Mouse (Mus musculus): ENCODE data around the gene Gm10197.

Gene Gm10197

DNA sequence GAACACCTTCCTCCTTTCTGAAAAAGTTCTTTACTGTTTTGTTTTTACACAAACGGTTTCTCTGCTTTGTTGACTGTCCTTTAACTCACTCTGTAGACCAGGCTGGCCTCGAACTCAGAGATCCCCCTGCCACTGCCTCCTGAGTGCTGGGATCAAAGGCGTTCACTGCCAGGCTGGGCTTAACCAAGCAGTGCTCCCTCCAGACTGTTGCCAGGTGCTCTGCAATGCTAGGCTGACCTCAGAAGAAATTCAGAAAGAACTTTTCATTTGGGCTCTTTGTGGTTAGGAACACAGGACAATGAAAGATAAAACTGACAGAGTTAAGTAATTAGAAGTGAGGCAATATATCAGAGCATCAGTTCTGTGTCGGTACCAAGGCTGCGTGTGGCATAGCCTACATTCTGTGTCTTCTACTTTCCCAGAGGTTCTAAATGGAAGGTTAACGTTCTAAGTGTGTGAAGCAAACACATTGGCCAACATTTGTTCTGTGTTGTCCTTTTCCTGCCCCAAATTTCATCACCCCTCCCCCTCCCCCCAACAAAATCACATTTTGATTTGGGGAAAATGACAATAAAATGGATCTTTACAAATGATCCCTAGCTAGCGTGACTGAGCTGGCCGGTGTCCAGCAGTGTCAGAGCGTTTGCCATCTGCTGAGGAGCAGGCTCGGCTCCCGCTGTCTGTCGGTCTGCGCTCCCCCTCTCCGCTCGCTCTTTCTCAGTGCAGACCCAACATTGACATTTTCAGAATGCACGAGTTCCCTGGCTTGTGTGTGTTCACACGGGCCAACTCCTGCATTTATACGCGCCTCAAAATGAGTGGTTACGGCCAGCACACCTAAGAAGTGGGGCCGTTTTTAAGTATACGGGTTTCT, 12.2 kb downstream of the Gm10197 start:
- no peak for DNase-seq (ENCODE audit: low read depth, low spot score)

DNA sequence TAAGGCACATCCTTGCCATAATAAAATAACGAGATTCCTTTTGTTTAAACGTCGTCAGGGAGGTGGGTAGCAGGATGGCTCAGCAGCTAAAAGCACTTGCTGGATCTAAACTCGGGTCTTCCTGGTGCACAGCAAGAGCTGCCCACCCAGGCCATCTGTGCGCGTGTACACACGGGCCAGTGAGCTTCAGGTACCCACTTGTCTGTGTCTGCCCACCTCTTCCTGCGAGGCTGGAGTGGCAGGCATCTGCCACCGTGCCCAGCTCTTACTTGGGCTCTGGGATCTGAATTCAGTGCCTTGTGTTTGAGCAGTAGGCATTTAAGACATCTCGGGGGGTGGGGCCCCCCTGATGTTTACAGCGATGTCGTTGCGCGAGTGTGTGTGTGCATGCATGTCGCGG, 16.5 kb downstream of the Gm10197 start:
- no peak for DNase-seq (ENCODE audit: low read depth, low spot score)

DNA sequence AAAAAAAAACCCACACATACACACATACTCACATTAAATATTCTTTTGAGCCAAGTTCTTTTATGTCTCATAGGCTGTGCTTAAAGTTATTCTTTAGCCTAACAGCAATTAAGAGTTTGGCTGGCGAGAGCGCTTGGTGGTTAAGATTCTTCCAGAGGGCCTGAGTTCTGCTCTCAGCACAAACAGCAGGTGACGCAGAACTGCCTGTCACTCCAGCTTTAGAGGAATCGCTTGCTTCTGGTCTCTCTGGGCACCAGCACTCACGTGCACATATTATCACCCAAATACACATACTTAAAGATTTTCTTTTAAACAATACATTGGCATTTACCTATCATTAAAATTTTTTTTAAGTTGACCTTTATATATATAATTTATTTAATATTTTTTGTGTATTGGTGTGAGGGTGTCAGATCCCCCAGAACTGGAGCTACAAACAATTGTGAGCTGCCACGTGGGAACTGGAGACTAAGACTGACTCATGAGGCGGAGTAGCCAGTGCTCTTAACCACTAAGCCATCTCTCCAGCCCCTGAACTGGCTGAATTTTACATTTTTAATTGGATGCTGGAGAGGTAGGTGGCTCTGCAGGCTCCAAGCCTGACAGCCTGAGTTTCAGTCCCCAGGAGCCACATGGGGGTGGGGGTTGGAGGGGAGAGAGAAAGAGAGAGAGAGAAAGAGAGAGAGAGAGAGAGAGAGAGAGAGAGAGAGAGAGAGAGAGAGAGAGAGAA, 17.1 kb downstream of the Gm10197 start:
- DNase-seq (ENCODE audit: low read depth, low spot score) = no peak

DNA sequence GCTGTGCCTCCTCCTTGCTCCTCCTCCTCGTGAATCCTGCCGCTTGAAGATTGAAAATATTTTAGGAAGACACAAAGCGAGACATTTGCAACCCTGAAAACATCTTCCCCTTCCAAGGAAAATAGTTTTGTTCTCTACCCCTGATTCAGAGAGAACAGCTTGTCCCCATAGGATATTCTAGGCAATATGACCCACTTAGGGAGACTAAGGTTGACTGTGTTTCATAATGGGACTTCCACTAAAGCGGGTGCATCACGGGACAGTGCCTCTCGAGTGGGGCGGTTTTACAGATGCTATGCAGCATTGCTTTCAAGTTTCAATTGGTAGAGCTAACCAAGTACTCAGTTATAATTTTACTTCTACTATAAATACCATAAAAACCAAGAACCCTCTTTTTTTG, 17.7 kb downstream of the Gm10197 start:
- DNase-seq (ENCODE audit: low read depth, low spot score) = no peak

DNA sequence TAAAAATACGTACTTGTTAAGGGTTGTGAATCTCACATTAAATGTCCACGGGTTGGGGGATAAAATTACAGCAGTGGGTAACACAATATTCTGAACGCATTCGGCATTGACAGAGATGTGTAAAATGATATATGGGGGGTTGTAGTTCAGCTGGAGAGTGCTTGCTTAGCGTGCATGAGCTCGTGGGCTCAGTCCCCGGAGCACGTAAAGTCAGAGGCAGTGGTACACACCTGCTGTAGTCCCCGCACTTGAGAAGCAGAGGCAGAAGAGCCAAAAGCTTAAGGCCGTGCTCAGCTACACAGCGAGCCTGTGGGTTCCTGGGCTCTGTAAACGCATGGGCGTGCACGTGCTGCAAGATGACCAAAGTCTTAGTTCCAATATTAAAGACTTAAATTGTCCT, 25.8 kb downstream of the Gm10197 start:
- DNase-seq (ENCODE audit: low read depth, low spot score) = no peak

DNA sequence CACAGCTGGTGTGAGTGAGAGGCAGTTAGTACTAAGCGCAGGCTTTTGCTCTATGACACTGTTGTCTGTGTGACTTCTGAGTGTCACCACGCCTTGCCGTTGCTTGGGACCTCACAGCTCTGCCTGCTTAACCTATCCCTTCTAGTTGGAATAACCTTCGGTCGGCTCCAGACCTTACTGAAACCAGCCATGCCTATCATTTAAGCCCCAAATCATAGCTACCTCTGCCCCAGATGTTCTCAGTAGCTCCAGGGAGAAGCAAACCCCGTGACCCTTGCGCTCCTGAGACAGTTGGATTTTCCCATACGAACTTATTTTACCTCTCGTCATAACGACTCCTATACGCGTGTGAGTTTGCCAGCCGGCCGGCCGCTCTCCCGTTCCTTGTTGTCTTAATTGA, 27.5 kb downstream of the Gm10197 start:
- no peak for DNase-seq (ENCODE audit: low read depth, low spot score)

DNA sequence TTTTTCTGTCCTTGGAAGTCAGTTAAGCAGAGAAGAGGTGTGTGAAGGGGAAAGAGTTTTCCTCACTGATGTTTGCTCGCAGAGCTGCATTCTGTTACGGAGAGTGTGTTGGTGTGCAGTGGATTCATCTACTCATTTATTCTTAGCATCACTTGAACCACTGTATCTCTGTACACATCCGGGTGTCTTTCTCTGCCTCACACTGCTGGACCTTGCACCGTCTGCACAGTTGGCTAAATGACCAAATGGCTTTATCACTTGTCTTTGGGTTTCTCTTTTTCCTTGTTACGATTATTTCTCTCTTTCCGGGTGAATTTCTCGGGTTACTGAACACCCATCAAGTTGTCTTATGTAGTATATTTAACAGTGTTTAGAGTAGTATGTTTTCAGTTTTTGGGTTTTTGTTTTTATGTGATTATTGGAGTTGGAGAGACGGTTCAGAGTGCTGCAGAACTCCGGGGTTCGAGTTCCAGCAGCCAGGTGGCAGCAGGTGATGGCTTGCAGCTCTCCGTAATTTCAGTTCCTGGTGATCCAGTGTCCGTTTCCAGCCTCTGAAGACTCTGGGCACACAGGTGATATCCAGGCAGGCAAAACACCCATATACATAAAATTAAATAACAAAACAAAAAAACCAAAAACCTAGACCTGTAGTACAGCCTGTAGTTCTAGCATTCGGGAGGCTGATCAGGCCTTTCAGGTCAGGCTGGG, 28.2 kb downstream of the Gm10197 start:
- DNase-seq (ENCODE audit: low read depth, low spot score) = no peak

DNA sequence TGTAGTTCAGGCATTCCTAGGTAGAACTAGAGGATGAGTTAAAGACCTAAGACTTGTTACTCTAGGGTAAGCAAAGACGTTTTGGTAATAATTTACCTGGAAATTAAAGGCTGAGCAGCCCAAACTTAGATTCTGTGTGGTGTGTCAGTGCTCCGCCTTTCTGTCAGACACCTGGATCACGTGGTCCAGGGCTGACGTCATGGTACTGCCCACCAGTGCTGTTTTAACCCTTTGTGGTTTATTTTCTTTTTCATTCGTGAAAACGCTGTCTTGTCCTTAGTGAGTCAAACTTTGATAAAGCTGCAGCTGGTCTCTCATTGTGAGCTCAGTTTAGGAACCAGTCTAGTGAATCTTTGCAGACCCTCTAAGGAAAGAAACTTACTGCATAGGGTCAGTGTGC, 31.1 kb downstream of the Gm10197 start:
- no peak for DNase-seq (ENCODE audit: low read depth, low spot score)

DNA sequence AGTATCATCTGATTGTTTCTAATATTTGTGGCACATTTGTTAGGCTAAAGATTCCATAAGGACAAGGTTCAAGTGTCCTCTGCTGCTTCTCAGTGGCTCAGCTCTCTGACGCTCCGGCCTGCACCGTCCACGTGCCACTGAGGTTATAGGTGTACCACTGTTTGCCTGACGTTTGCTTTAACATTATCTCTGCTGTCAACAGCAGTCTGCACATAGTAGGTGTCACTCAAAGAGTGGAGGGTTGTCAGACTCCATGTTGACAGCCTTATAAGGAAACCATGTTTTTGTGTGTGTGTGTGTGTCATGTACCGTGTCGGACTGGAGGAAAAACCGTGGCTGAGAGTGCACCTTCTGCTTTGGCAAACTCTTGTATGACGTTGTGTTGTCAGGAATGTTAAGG, 36.3 kb downstream of the Gm10197 start:
- no peak for DNase-seq (ENCODE audit: low read depth, low spot score)

DNA sequence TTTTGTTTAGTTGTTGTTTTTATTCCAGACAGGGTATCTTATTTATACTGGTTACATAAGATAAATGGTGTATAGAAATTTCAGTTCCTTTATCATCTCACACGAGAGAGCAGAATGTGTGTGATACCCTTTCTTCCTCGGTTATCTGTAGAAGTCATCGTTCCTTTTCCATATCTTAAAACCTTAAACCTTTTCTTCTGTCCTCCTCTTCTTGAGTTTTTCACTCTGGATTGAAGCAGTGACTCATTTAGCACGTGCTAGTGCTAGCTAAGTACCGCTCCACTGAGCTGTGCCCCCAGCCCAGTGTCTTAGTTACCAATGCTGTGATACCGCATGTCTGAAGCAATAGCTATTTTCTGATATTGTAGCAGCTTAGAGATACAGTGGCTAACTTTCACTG, 37.8 kb downstream of the Gm10197 start:
- DNase-seq (ENCODE audit: low read depth, low spot score) = no peak

DNA sequence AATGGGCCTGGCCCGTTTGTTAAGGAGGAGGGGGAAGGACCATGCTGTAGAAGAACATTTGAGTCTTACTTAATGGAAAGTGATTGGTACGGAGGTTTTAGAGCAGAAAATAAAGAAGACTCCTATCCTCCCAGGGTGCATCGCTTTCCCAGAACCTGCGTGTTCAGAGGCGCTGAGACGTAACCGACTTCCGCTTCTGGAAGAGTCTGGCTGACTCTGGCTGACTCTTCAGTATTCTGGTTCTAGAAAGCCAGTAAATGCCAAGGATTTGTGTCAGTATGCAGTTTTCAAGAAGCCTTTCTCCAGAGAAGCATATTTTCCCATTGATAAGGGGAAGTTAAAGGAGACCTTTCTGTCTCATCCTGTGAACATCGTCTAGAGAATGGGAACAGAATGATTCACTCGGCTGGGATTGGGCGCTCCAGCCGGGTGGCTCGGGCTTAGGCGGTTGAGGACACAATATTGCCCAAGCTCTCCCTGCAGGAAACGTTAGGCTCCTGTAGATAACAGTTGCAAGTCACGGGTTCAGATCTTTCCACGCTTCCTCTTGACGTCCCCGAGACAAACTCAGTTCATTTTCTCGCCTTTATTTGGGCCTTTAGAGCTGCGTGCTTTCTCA, 39.6 kb downstream of the Gm10197 start:
- DNase-seq (ENCODE audit: low read depth, low spot score) = no peak

DNA sequence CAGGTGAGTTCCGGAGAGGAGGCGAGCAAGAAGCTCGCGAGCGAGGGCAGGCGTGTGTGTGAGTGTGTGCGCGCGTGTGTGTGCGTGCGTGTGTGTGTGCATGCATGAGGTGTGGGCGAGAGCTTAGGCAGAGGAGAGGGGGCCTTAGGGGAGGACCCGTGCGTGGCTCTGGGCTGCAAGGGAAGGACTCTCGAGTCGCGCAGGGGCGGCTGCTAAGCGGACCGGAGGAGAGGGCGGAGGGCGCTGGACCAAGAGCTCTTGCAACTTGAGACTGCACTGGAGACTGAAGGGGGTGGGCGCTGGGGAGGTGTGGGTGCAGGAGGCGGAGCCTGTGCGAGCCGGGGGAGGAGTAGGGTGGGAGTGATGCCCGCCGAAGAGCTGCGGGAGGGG, 41.6 kb downstream of the Gm10197 start:
- DNase-seq (ENCODE audit: low read depth, low spot score) = no peak

DNA sequence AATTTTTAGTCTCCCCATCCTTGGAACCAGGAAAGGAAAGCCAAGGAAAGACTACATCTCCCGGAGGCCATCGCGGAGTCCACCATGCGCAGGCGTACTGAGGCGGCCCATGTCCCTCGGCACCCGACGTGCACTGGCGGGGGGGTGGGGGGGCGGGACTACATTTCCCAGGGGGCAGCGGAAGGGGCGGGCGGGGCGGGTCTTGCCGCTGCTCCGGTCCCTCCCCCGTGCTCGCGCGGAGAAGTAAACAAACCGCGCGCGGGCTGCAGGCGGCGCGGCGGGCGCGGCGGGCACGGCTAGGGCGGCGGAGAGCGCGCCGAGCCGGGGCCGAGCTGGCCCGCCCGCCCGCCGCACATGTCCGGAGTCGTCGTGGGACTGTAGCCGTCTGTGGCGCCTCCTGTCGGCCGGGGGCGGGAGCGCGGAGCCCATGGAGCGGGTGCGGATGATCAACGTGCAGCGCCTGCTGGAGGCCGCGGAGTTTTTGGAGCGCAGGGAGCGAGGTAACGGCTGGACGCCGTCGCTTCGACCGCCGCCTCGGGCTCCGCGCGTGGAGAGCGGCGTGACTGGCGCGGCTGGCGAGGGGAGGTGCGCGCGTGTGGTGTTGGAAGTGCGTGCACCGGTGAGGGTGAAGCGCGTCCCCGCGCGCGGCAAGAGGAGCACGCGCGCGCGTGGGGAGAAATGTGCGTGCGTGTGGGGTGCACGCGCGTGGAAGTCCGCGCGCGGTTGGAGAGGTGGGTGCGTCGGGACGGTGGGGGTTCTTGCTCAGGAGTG, 42.2 kb downstream of the Gm10197 start:
- DNase-seq (ENCODE audit: low read depth, low spot score) = peak; percentile 84

DNA sequence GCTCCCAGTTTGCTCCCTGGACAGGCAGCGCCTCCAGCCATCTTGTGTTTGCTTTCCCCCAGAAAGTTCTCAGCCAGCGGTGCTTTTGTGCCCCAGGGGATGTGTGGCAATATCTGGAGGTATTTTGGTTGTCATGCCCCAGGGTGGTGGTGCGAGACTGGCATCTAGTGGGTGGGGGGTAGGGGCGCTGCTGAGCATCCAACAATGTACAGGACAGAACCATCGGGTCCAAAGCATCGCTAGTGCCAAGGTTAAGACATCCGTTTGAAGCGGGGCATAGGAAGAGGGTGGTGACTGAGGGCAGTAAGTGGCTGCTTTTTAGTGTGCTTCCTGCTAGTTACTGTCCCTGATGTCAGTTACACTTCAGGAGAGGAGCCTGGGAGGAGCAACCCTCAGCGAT, 43.5 kb downstream of the Gm10197 start:
- DNase-seq (ENCODE audit: low read depth, low spot score) = no peak

DNA sequence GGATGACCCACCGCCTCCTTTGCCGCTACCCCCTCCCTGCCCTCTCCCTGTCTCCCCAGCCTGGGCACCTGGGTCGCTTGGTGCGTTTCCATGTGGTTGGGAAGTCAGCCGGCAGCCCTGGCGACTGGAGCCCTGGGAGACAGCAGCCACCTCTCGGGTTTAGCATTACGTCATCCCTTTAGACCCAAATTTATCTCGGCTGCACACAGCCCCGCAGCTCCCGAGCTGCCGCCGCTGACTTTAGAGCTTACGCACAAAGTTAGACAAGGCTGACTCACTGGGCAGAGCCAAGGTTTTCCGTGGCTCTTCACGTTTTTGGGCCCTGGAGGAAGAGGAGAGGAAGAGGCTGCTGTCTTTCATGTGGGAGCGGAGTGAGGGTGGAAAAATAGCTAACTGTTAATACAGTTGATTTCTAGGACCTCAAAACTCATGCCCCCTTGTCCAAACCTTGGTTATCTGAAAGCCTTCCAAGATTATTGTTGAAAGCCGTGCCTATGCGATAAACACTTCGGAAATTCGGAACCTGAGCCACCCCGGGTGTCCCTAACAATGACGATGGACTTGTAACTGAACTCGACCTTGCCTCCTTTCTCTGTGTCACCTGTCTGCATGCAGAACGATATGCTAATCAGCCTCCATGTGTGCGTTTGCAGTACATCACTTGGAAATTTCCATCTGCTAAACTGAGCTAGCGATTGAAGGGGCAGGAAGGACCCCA, 45.8 kb downstream of the Gm10197 start:
- peak; percentile 86 for DNase-seq (ENCODE audit: low read depth, low spot score)

DNA sequence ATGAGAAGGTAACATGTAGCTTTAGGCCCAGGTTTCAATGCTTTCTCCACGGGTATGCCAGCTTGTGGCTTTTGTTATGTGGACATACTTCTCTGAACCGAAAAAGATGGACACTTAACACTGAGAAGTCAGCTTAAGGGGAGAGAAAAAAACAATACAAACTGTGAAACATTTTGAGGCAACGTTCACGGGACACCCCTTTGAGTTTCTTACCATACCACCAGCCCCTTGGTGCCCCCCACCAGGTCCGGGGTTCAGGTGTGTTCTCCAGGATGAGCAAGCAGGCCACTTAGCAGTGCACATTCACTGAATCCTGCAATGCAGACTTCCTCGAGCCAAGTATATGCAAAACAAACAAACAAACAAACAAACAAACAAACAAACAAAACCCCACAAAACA, 46.7 kb downstream of the Gm10197 start:
- no peak for DNase-seq (ENCODE audit: low read depth, low spot score)

DNA sequence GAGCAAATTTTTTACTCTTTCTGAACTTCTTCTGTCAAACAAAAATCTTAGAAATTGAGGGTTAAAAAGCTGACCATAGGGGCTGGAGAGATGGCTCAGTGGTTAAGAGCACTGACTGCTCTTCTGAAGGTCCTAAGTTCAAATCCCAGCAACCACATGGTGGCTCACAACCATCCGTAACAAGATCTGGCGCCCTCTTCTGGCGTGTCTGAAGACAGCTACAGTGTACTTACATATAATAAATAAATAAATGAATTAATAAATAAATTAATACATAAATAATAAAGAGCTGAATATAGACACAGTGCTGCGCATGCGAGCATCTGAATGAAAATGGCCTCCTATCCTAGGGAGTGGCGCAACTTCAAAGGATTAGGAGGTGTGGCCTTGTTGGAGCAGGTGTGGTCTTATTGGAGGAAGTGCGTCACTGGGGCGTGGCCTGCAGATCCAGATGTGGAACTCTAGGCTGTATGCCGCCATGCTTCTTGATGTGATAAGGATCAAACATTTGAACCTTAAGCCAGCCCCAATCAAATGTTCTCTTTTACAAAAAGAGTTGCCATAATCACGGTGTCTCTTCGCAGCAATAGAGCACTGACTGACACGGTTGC, 49.0 kb downstream of the Gm10197 start:
- DNase-seq (ENCODE audit: low read depth, low spot score) = no peak

Measured in c-Kit-negative CD71-positive TER-119-positive erythroid progenitor cells, embryonic 14.5 days (primary cell).